Mouse (Mus musculus): ENCODE measurements at regions not wholly inside any gene's neighbourhood (a gene's known extent, or its start where the extent isn't known, plus 50 kb on each side); places are given as distances from the start of the nearest gene placed in this dataset.

DNA sequence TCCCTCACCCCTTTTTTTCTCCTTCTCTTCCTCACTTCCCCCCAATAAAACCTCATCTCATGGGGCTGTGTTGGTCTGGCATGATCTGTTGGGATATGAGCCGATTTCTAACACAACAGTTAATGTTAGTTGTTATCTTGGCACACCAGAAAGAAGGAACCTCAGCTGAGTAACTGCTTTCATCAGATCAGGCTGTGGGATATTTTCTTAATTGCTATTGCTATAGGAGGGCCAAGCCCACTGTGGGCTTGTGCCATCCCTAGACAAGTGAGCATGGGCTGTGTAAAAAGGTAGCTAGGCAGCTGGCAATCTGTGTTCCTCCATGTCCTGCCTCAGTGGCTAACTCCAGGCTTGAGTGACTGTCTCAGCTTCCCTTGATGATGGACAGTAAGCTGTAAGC is 73.9 kb upstream of the Zfp644 start:
- WGBS, result 67% methylated on average over 1 of the region's 1 CpGs
- Histone ChIP-seq H3K9ac (ENCODE audit: low read length) (no peak overlapping the region), H3K27ac (replicated peaks in 1 of 2; ENCODE audit: control insufficient read depth in 1 of 2, insufficient read depth in 1 of 2, low read depth in 2 of 2, low read length in 2 of 2) (no peak overlapping the region), H3K36me3 (ENCODE audit: control insufficient read depth, insufficient read depth, low read length) (no peaks in the 10 kb centered on the region), H3K9me3 (ENCODE audit: control insufficient read depth, low read length) (no peaks in the 10 kb centered on the region), H3K4me2 (ENCODE audit: low read length) (no peak overlapping the region), H3K4me3 (ENCODE audit: control insufficient read depth in 1 of 2, insufficient read depth in 1 of 2, low read depth in 1 of 2, low read length in 2 of 2) (no peak overlapping the region), H3K4me1 (ENCODE audit: control insufficient read depth in 2 of 2, insufficient read depth in 2 of 2, low read length in 2 of 2) (no peaks in the 10 kb centered on the region), H3K27me3 (ENCODE audit: control insufficient read depth, insufficient read depth, low read length) (no peaks in the 10 kb centered on the region)
- no peak for ATAC-seq (ENCODE audit: insufficient number of reproducible peaks, insufficient read depth, low FRiP score, low read depth)

DNA sequence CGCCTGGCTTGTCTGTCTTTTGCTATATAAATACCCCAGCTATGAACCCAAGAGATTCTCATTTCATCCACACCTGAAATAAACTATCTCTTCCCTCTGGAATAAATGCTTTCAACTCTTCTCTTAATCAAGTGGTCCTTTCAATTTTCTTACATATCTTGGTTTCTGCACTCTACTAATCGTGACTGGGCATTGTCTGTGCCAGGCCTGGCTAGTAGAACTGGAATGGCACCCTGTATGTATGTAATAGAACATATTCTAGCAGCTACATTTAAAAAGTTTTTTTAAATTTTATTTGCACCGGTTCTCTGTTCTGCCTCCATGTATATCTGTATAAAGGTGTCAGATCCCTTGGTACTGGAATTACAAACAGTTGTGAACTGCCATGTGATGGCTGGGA is 68.2 kb upstream of the Zfp644 start:
- no peak for ATAC-seq (ENCODE audit: insufficient number of reproducible peaks, insufficient read depth, low FRiP score, low read depth)
- Histone ChIP-seq H3K9ac (ENCODE audit: low read length) (no peak overlapping the region), H3K4me1 (ENCODE audit: control insufficient read depth in 2 of 2, insufficient read depth in 2 of 2, low read length in 2 of 2) (no peaks in the 10 kb centered on the region), H3K36me3 (ENCODE audit: control insufficient read depth, insufficient read depth, low read length) (no peaks in the 10 kb centered on the region), H3K9me3 (ENCODE audit: control insufficient read depth, low read length) (no peaks in the 10 kb centered on the region), H3K4me3 (ENCODE audit: control insufficient read depth in 1 of 2, insufficient read depth in 1 of 2, low read depth in 1 of 2, low read length in 2 of 2) (no peak overlapping the region), H3K27ac (replicated peaks in 1 of 2; ENCODE audit: control insufficient read depth in 1 of 2, insufficient read depth in 1 of 2, low read depth in 2 of 2, low read length in 2 of 2) (no peak overlapping the region), H3K4me2 (ENCODE audit: low read length) (no peak overlapping the region), H3K27me3 (ENCODE audit: control insufficient read depth, insufficient read depth, low read length) (no peaks in the 10 kb centered on the region)
- 84% methylated on average over 3 of the region's 3 CpGs for WGBS

DNA sequence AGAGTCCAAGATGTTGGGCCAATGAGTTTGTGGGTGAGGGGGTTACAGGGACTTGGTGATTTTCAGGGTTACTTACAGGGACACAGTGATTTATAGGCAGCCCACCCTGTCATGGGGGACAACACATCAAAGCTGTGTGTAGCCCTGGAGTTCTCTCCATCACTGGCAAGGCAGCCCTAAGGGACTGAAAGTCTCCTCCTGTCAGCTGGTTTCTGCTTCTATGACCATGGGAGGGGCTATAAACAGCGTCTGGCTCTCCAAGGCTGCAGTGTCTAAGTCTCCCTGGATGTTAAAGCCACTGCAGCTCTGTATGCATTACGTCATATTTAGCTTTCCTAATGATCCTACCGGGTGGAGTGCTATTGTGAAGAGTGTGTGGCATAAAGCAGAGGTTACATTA is 66.2 kb upstream of the Zfp644 start:
- H3K9me3 ChIP-seq (ENCODE audit: control insufficient read depth, low read length), result no peaks in the 10 kb centered on the region
- 45% methylated on average over 3 of the region's 3 CpGs for WGBS
- H3K4me3 ChIP-seq (ENCODE audit: control insufficient read depth in 1 of 2, insufficient read depth in 1 of 2, low read depth in 1 of 2, low read length in 2 of 2), result no peak overlapping the region
- no peak overlapping the region for H3K27ac ChIP-seq (replicated peaks in 1 of 2; ENCODE audit: control insufficient read depth in 1 of 2, insufficient read depth in 1 of 2, low read depth in 2 of 2, low read length in 2 of 2)
- H3K9ac ChIP-seq (ENCODE audit: low read length), result no peak overlapping the region
- H3K4me2 ChIP-seq (ENCODE audit: low read length), result no peak overlapping the region
- no peaks in the 10 kb centered on the region for H3K4me1 ChIP-seq (ENCODE audit: control insufficient read depth in 2 of 2, insufficient read depth in 2 of 2, low read length in 2 of 2)
- H3K36me3 ChIP-seq (ENCODE audit: control insufficient read depth, insufficient read depth, low read length), result no peaks in the 10 kb centered on the region
- no peak for ATAC-seq (ENCODE audit: insufficient number of reproducible peaks, insufficient read depth, low FRiP score, low read depth)
- H3K27me3 ChIP-seq (ENCODE audit: control insufficient read depth, insufficient read depth, low read length), result peaks cover 8% of the 10 kb centered on the region

DNA sequence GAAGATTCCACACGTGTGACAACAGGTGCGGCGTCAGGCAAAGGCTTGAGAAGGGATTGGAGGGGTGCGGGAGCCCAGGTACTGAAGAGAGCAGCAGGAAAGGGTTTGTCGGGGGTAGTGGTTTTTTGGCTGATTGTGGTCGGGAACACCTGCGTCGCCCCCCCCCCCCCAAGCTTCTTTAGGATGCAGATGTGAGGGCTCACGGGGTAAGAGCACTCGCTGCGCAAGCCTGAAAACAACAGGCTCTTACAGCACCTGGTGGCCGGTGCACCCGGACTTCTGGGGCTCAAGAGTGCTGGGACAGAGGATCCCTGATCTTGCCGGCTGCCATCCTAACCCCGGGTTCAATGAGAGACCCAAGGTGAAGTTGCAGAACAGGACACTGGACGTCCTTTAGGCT is 60.9 kb upstream of the Zfp644 start:
- Histone ChIP-seq H3K4me3 (ENCODE audit: control insufficient read depth in 1 of 2, insufficient read depth in 1 of 2, low read depth in 1 of 2, low read length in 2 of 2) (no peak overlapping the region), H3K9ac (ENCODE audit: low read length) (no peak overlapping the region), H3K4me2 (ENCODE audit: low read length) (no peak overlapping the region), H3K9me3 (ENCODE audit: control insufficient read depth, low read length) (no peaks in the 10 kb centered on the region), H3K27me3 (ENCODE audit: control insufficient read depth, insufficient read depth, low read length) (peaks cover 17% of the 10 kb centered on the region), H3K4me1 (ENCODE audit: control insufficient read depth in 2 of 2, insufficient read depth in 2 of 2, low read length in 2 of 2) (peaks cover 5 to 11% of the 10 kb centered on the region in 2 experiments; a peak in 3 of 4 replicates), H3K27ac (replicated peaks in 1 of 2; ENCODE audit: control insufficient read depth in 1 of 2, insufficient read depth in 1 of 2, low read depth in 2 of 2, low read length in 2 of 2) (no peak overlapping the region), H3K36me3 (ENCODE audit: control insufficient read depth, insufficient read depth, low read length) (no peaks in the 10 kb centered on the region)
- WGBS, result 15% methylated on average over 16 of the region's 16 CpGs
- ATAC-seq (ENCODE audit: insufficient number of reproducible peaks, insufficient read depth, low FRiP score, low read depth), result no peak

GRCm38 (mm10) chr5:106757436-106757835 is 60.3 kb upstream of the Zfp644 start:
- Histone ChIP-seq H3K9ac (ENCODE audit: low read length) (no peak overlapping the region), H3K36me3 (ENCODE audit: control insufficient read depth, insufficient read depth, low read length) (no peaks in the 10 kb centered on the region), H3K4me3 (ENCODE audit: control insufficient read depth in 1 of 2, insufficient read depth in 1 of 2, low read depth in 1 of 2, low read length in 2 of 2) (peak overlapping the region; percentile 13 to 31), H3K27me3 (ENCODE audit: control insufficient read depth, insufficient read depth, low read length) (peaks cover 17% of the 10 kb centered on the region), H3K4me2 (ENCODE audit: low read length) (peak overlapping the region; percentile 55), H3K4me1 (ENCODE audit: control insufficient read depth in 2 of 2, insufficient read depth in 2 of 2, low read length in 2 of 2) (peaks cover 5 to 11% of the 10 kb centered on the region in 2 experiments; a peak in 3 of 4 replicates), H3K9me3 (ENCODE audit: control insufficient read depth, low read length) (no peaks in the 10 kb centered on the region), H3K27ac (replicated peaks in 1 of 2; ENCODE audit: control insufficient read depth in 1 of 2, insufficient read depth in 1 of 2, low read depth in 2 of 2, low read length in 2 of 2) (no peak overlapping the region)
- no peak for ATAC-seq (ENCODE audit: insufficient number of reproducible peaks, insufficient read depth, low FRiP score, low read depth)
- whole genome bisulfite sequencing, result 3% methylated on average over 14 of the region's 14 CpGs

DNA sequence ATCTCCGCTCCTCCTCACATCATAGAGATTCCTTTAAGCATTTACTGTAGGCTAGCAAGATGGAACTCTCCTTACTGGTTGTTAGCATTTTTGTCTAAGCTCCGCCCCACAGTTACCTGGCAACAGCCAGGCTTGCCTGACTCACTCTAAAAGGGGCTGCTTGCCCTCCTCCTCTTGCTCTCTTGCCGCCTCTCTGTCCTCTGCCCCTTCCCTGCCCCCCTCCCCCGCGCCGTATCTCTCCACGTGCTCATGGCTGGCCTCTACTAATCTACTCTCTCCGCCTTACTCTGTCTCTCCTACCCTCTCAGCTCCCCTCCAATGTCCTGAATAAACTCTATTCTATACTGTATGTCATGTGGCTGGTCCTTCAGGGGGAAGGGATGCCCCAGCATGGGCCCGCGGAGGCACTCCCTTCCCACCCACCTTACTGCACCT is 59.9 kb upstream of the Zfp644 start:
- Histone ChIP-seq H3K27me3 (ENCODE audit: control insufficient read depth, insufficient read depth, low read length) (peaks cover 17% of the 10 kb centered on the region), H3K9me3 (ENCODE audit: control insufficient read depth, low read length) (no peaks in the 10 kb centered on the region), H3K9ac (ENCODE audit: low read length) (no peak overlapping the region), H3K27ac (replicated peaks in 1 of 2; ENCODE audit: control insufficient read depth in 1 of 2, insufficient read depth in 1 of 2, low read depth in 2 of 2, low read length in 2 of 2) (no peak overlapping the region), H3K4me2 (ENCODE audit: low read length) (peak overlapping the region; percentile 55), H3K4me3 (ENCODE audit: control insufficient read depth in 1 of 2, insufficient read depth in 1 of 2, low read depth in 1 of 2, low read length in 2 of 2) (peak overlapping the region; percentile 13 to 31), H3K4me1 (ENCODE audit: control insufficient read depth in 2 of 2, insufficient read depth in 2 of 2, low read length in 2 of 2) (peaks cover 5 to 11% of the 10 kb centered on the region in 2 experiments; a peak in 3 of 4 replicates), H3K36me3 (ENCODE audit: control insufficient read depth, insufficient read depth, low read length) (no peaks in the 10 kb centered on the region)
- 3% methylated on average over 10 of the region's 10 CpGs for WGBS
- peak; percentile 63 for ATAC-seq (ENCODE audit: insufficient number of reproducible peaks, insufficient read depth, low FRiP score, low read depth)

DNA sequence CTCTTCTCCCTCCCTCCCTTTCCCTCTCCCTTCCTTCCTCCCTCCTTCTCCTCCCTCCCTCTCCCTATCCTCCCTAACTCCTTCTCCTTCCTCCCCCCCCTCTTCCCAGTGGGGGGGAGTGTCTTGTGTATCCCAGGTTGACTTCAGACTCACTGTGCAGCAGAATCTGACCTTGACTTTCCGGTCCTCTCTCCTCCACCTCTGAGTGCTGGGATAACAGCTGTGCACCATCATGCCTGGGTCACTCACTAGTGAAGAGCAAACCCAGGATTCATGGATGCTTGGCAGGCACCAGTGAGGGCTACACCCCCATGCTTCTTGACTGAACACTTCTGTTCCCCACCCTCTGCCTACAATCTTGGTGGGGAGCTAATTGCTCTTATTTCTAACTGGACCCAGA is 56.2 kb upstream of the Zfp644 start:
- Histone ChIP-seq H3K27ac (replicated peaks in 1 of 2; ENCODE audit: control insufficient read depth in 1 of 2, insufficient read depth in 1 of 2, low read depth in 2 of 2, low read length in 2 of 2) (no peak overlapping the region), H3K9me3 (ENCODE audit: control insufficient read depth, low read length) (no peaks in the 10 kb centered on the region), H3K9ac (ENCODE audit: low read length) (no peak overlapping the region), H3K36me3 (ENCODE audit: control insufficient read depth, insufficient read depth, low read length) (no peaks in the 10 kb centered on the region), H3K4me3 (ENCODE audit: control insufficient read depth in 1 of 2, insufficient read depth in 1 of 2, low read depth in 1 of 2, low read length in 2 of 2) (no peak overlapping the region), H3K4me2 (ENCODE audit: low read length) (no peak overlapping the region), H3K27me3 (ENCODE audit: control insufficient read depth, insufficient read depth, low read length) (peaks cover 9% of the 10 kb centered on the region), H3K4me1 (ENCODE audit: control insufficient read depth in 2 of 2, insufficient read depth in 2 of 2, low read length in 2 of 2) (peaks cover 5 to 11% of the 10 kb centered on the region in 2 experiments; a peak in 3 of 4 replicates)
- no peak for ATAC-seq (ENCODE audit: insufficient number of reproducible peaks, insufficient read depth, low FRiP score, low read depth)
- 57% methylated on average over 1 of the region's 1 CpGs for WGBS

DNA sequence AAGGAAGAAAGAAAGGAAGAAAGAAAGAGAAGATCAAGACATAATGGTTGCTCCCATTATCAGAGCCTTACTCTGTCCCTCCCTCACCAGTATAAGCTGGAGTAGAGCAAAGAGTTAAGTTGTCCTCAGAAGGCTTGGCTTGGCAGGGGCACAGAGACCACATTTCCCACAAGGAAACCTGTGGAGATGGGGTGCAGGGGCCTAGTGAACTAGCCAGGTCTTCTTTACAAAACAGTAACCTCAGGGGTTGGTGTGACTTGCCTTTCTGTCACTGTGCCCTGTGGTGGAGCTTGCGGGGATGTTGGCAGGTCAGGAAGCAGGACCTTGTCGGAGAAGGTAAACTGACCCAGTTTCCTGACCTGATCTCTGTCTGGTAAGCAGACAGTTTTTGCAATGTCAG is 53.1 kb upstream of the Zfp644 start:
- Histone ChIP-seq H3K4me1 (ENCODE audit: control insufficient read depth in 2 of 2, insufficient read depth in 2 of 2, low read length in 2 of 2) (no peaks in the 10 kb centered on the region), H3K27ac (replicated peaks in 1 of 2; ENCODE audit: control insufficient read depth in 1 of 2, insufficient read depth in 1 of 2, low read depth in 2 of 2, low read length in 2 of 2) (no peak overlapping the region), H3K36me3 (ENCODE audit: control insufficient read depth, insufficient read depth, low read length) (no peaks in the 10 kb centered on the region), H3K9me3 (ENCODE audit: control insufficient read depth, low read length) (no peaks in the 10 kb centered on the region), H3K9ac (ENCODE audit: low read length) (no peak overlapping the region), H3K4me3 (ENCODE audit: control insufficient read depth in 1 of 2, insufficient read depth in 1 of 2, low read depth in 1 of 2, low read length in 2 of 2) (no peak overlapping the region), H3K4me2 (ENCODE audit: low read length) (no peak overlapping the region), H3K27me3 (ENCODE audit: control insufficient read depth, insufficient read depth, low read length) (no peaks in the 10 kb centered on the region)
- ATAC-seq (ENCODE audit: insufficient number of reproducible peaks, insufficient read depth, low FRiP score, low read depth), result no peak
- WGBS, result 77% methylated on average over 2 of the region's 2 CpGs
